32 mouse cellular contexts compared by ENCODE assay signal in genomic region chr10:39014836-39015235, GRCm38 (mm10). TPM values are rescaled to one million over a fixed set of nuclear protein-coding genes. Genes with fewer than 3 reads are reported as not detected.
"Had no signal": no experiment of that assay in that cellular context is flagged by ENCODE, and none has a peak within 500 bp of the region (broad histone marks: within the 10 kb centered on the region; RNA-seq: fewer than 3 reads in every experiment).

No protein-coding gene starts in this region.

- H3K4me1 ChIP-seq: limb, embryonic 12.5 days; limb, embryonic 13.5 days; limb, embryonic 15.5 days; liver, embryonic 12.5 days; liver, embryonic 13.5 days; liver, embryonic 15.5 days; lung, embryonic 15.5 days; midbrain, embryonic 10.5 days; midbrain, embryonic 12.5 days; midbrain, embryonic 15.5 days; neural tube, embryonic 12.5 days had no signal

- H3K9ac ChIP-seq: limb, embryonic 12.5 days; limb, embryonic 13.5 days; limb, embryonic 15.5 days; liver, embryonic 12.5 days; liver, embryonic 13.5 days; liver, embryonic 14.5 days; liver, embryonic 15.5 days; liver, postnatal 0 days; lung, embryonic 15.5 days; midbrain, embryonic 12.5 days; midbrain, embryonic 15.5 days; neural tube, embryonic 12.5 days had no signal

- H3K27ac ChIP-seq: left cerebral cortex, adult 2 months; limb, embryonic 10.5 days; limb, embryonic 12.5 days; limb, embryonic 13.5 days; limb, embryonic 15.5 days; liver, embryonic 12.5 days; liver, embryonic 13.5 days; liver, embryonic 14.5 days; liver, embryonic 15.5 days; macrophage; midbrain, embryonic 10.5 days; midbrain, embryonic 12.5 days; midbrain, embryonic 15.5 days; neural tube, embryonic 12.5 days had no signal

- H3K27me3 ChIP-seq: limb, embryonic 12.5 days; limb, embryonic 13.5 days; limb, embryonic 15.5 days; liver, embryonic 12.5 days; liver, embryonic 13.5 days; liver, embryonic 15.5 days; lung, embryonic 15.5 days; megakaryocyte, embryonic 14.5 days; midbrain, embryonic 12.5 days; midbrain, embryonic 15.5 days; neural tube, embryonic 12.5 days had no signal

- H3K4me3 ChIP-seq: left cerebral cortex, adult 2 months; limb, embryonic 10.5 days; limb, embryonic 12.5 days; limb, embryonic 13.5 days; limb, embryonic 15.5 days; liver, embryonic 12.5 days; liver, embryonic 13.5 days; liver, embryonic 15.5 days; lung, embryonic 15.5 days; megakaryocyte, embryonic 14.5 days; midbrain, embryonic 10.5 days; midbrain, embryonic 12.5 days; midbrain, embryonic 15.5 days; myocyte; neural tube, embryonic 12.5 days had no signal

- H3K9me3 ChIP-seq: limb, embryonic 10.5 days; limb, embryonic 12.5 days; limb, embryonic 13.5 days; limb, embryonic 15.5 days; liver, embryonic 12.5 days; liver, embryonic 13.5 days; liver, embryonic 15.5 days; lung, embryonic 15.5 days; megakaryocyte, embryonic 14.5 days; midbrain, embryonic 10.5 days; midbrain, embryonic 12.5 days; midbrain, embryonic 15.5 days; neural tube, embryonic 12.5 days had no signal

- DNase-seq: left cerebral cortex, postnatal 4 days; liver; liver, embryonic 13.5 days; liver, postnatal 0 days; lung, adult 18-20 months; lung, adult 2 months; lung, postnatal 10 days; lung, postnatal 14 days; lung, postnatal 4 days; midbrain, embryonic 14.5 days had no signal

- H3K4me2 ChIP-seq: limb, embryonic 12.5 days; limb, embryonic 13.5 days; limb, embryonic 15.5 days; liver, embryonic 11.5 days; liver, embryonic 12.5 days; liver, embryonic 13.5 days; liver, embryonic 15.5 days; lung, embryonic 15.5 days; midbrain, embryonic 12.5 days; midbrain, embryonic 15.5 days; neural tube, embryonic 12.5 days had no signal

- ATAC-seq: liver, embryonic 12.5 days; liver, postnatal 0 days; lung, postnatal 0 days; midbrain, embryonic 15.5 days; midbrain, embryonic 16.5 days had no signal

- H3K36me3 ChIP-seq: limb, embryonic 12.5 days; liver, embryonic 12.5 days; liver, embryonic 13.5 days; liver, embryonic 15.5 days; midbrain, embryonic 10.5 days; midbrain, embryonic 12.5 days; midbrain, embryonic 15.5 days; neural tube, embryonic 12.5 days had no signal

RNA-seq across cellular contexts. Expression of gene Lama4, which starts 49.5 kb away (rescaled TPM):
- total RNA-seq: megakaryocyte progenitor cell, adult 5-6 weeks; megakaryocyte-erythroid progenitor cell, adult 5-6 weeks; monocyte, adult 5-6 weeks had no signal
- polyA plus RNA-seq: macrophage had no signal
